Mouse (Mus musculus) ES-Bruce4 (cell line): ENCODE data around the gene Fndc3b.

ENCODE experiments used
- CTCF ChIP-seq: IDR thresholded peaks from one replicate; pipeline ENCODE4 v1.8.1; 2011; ENCODE audit warnings: low read depth, low read length
- POLR2A ChIP-seq: IDR thresholded peaks from one replicate; pipeline ENCODE4 v1.8.1; 2011; ENCODE audit warnings: low read length; ENCODE audit not compliant: insufficient read depth

GRCm38 (mm10) chr3:27740136-27740535 lies 29.0 kb upstream of the Fndc3b start:
- no peak for TF ChIP-seq POLR2A
- no peak for TF ChIP-seq CTCF
